Mouse (Mus musculus) embryonic fibroblast, embryonic 13.5 days (primary cell): ENCODE results near the gene Spryd4. TPM values are rescaled to one million over a fixed set of nuclear protein-coding genes. Genes with fewer than 3 reads are reported as not detected.
A peak's percentile ranks its signal among the peaks of the same experiment; 100 is the strongest.

Experiments
- H3K27ac ChIP-seq: 2 replicates; pipeline ENCODE4 v1.5.1; 2012; ENCODE audit warnings: low read length, control low read depth, inconsistent platforms; ENCODE audit not compliant: insufficient read depth
- H3K4me1 ChIP-seq: 2 replicates; pipeline ENCODE4 v1.6.1; 2011; ENCODE audit warnings: low read length; ENCODE audit not compliant: control insufficient read depth, insufficient read depth
- H3K4me3 ChIP-seq: 2 replicates; pipeline ENCODE4 v1.5.1; 2011; ENCODE audit warnings: mild to moderate bottlenecking, control low read depth, low read length; ENCODE audit not compliant: insufficient read depth
- CTCF ChIP-seq: IDR thresholded peaks from 2 replicates; pipeline ENCODE4 v1.5.1; 2011; ENCODE audit warnings: mild to moderate bottlenecking, control low read depth, low read length, moderate library complexity, borderline replicate concordance; ENCODE audit not compliant: insufficient read depth
- POLR2A ChIP-seq: IDR thresholded peaks from 2 replicates; pipeline ENCODE4 v1.6.1; 2011; ENCODE audit warnings: low read depth, mild to moderate bottlenecking, control low read depth, low read length, moderate library complexity
- polyA plus RNA-seq: library from polyadenylated mRNA; stranded (reverse); fragments of >200 nt; gene quantifications from 2 replicates; pipeline ENCODE4 v1.2.4, GENCODE M21; 2011; ENCODE audit warnings: low read depth; ENCODE audit not compliant: missing spikeins, insufficient read length

Spryd4 gene
- polyA plus RNA-seq, 1 experiment = 14.5 TPM

GRCm38 (mm10) chr10:128240131-128240530 is 28.5 kb upstream of the Spryd4 start:
- H3K27ac ChIP-seq = no peak overlapping the region
- no peak overlapping the region for H3K4me3 ChIP-seq
- TF ChIP-seq CTCF (no peak), POLR2A (no peak)
- H3K4me1 ChIP-seq = no peaks in the 10 kb centered on the region

GRCm38 (mm10) chr10:128239140-128239539 is 27.5 kb upstream of the Spryd4 start:
- no peaks in the 10 kb centered on the region for H3K4me1 ChIP-seq
- TF ChIP-seq POLR2A = no peak
- TF ChIP-seq CTCF = no peak
- H3K27ac ChIP-seq = no peak overlapping the region
- no peak overlapping the region for H3K4me3 ChIP-seq

GRCm38 (mm10) chr10:128237807-128238480 is 26.3 kb upstream of the Spryd4 start:
- no peak overlapping the region for H3K27ac ChIP-seq
- H3K4me1 ChIP-seq = no peaks in the 10 kb centered on the region
- TF ChIP-seq CTCF (no peak), POLR2A (no peak)

GRCm38 (mm10) chr10:128236321-128236720 is 24.7 kb upstream of the Spryd4 start:
- Histone ChIP-seq H3K27ac (no peak overlapping the region), H3K4me1 (no peaks in the 10 kb centered on the region), H3K4me3 (no peak overlapping the region)
- no peak for TF ChIP-seq CTCF
- TF ChIP-seq POLR2A = no peak

More at GRCm38 (mm10) chr10:128237807-128238480, 26.3 kb upstream of the Spryd4 start:
- no peak overlapping the region for H3K4me3 ChIP-seq

- Histone ChIP-seq H3K4me3 (peak overlapping the region; percentile 94), H3K4me1 (peaks cover 4% of the 10 kb centered on the region; the same call in 1 of the 2 replicates), H3K27ac (peak overlapping the region; percentile 87)
- TF ChIP-seq CTCF (peak; percentile 43; the same call in 1 of the 2 replicates), POLR2A (peak; percentile 11; the same call in 1 of the 2 replicates)
These were observed 20.9 kb upstream of the Spryd4 start for GRCm38 (mm10) chr10:128232420-128232985.

- H3K4me3 ChIP-seq = peak within 1 kb of the TSS; percentile 94
- TF ChIP-seq POLR2A = peak; percentile 82
- no peak for TF ChIP-seq CTCF
- peaks cover 4% of the 10 kb centered on the region; the same call in 1 of the 2 replicates for H3K4me1 ChIP-seq
- peak within 1 kb of the TSS; percentile 96 for H3K27ac ChIP-seq
These were observed 20.3 kb upstream of the Spryd4 start, which contains the start of gene Timeless for GRCm38 (mm10) chr10:128231697-128232419. Gene Timeless, plus strand, starts transcription at chr10:128232065.

GRCm38 (mm10) chr10:128231146-128231545 is 19.5 kb upstream of the Spryd4 start:
- H3K4me3 ChIP-seq = peak overlapping the region; percentile 31; the same call in 1 of the 2 replicates
- no peak for TF ChIP-seq POLR2A
- TF ChIP-seq CTCF = no peak
- peaks cover 4% of the 10 kb centered on the region; the same call in 1 of the 2 replicates for H3K4me1 ChIP-seq
- peak overlapping the region; percentile 96 for H3K27ac ChIP-seq

GRCm38 (mm10) chr10:128230582-128230981 is 19.0 kb upstream of the Spryd4 start:
- Histone ChIP-seq H3K4me1 (peaks cover 4% of the 10 kb centered on the region; the same call in 1 of the 2 replicates), H3K4me3 (no peak overlapping the region), H3K27ac (no peak overlapping the region)
- TF ChIP-seq CTCF (no peak), POLR2A (no peak)

- no peak overlapping the region for H3K4me3 ChIP-seq
- TF ChIP-seq CTCF = no peak
- TF ChIP-seq POLR2A = no peak
- peaks cover 4% of the 10 kb centered on the region; the same call in 1 of the 2 replicates for H3K4me1 ChIP-seq
- no peak overlapping the region for H3K27ac ChIP-seq
These were observed 16.4 kb upstream of the Spryd4 start for GRCm38 (mm10) chr10:128228009-128228408.
